Mouse (Mus musculus): ENCODE results near the gene Krt24. TPM values are rescaled to one million over a fixed set of nuclear protein-coding genes. Genes with fewer than 3 reads are reported as not detected.

The Krt24 gene
- polyA plus RNA-seq, 1 experiment from 2014 or later, result not detected

DNA sequence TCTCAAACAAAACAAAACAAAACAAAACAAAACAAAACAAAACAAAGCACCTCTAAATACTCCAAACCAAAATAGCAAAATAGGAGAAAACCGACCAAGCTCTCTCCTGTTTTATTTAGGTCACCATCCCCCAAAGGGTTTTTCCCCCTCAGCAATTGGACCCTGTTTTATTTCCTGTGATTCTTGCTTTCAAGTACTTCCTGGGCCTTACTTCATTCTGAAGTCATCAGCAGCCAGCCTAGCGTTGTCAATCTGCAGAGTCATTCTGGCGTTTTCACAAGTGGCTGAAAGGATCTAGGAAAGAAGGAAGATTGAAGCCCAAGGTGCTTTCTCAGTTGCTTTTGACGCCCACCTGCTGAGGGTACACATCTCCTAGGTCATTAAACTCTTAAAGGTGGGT, 1.7 kb downstream of the Krt24 start:
- no peak for ATAC-seq (ENCODE audit: borderline replicate concordance, extremely low read depth, low FRiP score, low TSS enrichment)
- 38% methylated on average over 4 of the region's 4 CpGs for WGBS

DNA sequence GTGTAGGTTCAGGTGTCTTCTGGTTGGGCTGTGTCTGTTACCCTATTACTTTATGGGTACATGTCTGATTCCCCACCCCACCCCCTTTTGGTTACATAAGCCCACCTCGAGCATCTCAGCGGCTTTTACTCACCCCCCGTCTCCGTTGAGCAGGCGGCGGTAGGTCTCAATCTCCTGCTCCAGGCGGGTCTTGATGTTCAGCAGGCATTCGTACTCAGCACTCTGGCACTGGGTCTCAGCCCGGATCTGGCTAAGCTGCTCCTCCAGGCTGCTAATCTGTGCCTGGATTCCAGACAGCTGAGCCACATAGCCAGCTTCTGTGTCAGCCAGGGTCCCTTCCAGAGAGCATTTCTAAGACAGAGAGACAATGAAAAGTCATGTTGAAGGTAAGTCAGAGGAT, 3.9 kb downstream of the Krt24 start:
- Histone ChIP-seq H3K9me3 (no peaks in the 10 kb centered on the region), H3K4me2 (no peak overlapping the region), H3K4me1 (no peaks in the 10 kb centered on the region), H3K27me3 (no peaks in the 10 kb centered on the region), H3K9ac (no peak overlapping the region), H3K27ac (no peak overlapping the region), H3K36me3 (no peaks in the 10 kb centered on the region), H3K4me3 (no peak overlapping the region)
- no peak for ATAC-seq (ENCODE audit: borderline replicate concordance, extremely low read depth, low FRiP score, low TSS enrichment)
- 75% methylated on average over 9 of the region's 9 CpGs for WGBS

More for the DNA sequence above, 1.7 kb downstream of the Krt24 start:
- Histone ChIP-seq H3K27ac (no peak overlapping the region), H3K4me3 (no peak overlapping the region), H3K4me2 (no peak overlapping the region), H3K4me1 (no peaks in the 10 kb centered on the region), H3K9me3 (no peaks in the 10 kb centered on the region), H3K9ac (no peak overlapping the region), H3K27me3 (no peaks in the 10 kb centered on the region), H3K36me3 (no peaks in the 10 kb centered on the region)

DNA sequence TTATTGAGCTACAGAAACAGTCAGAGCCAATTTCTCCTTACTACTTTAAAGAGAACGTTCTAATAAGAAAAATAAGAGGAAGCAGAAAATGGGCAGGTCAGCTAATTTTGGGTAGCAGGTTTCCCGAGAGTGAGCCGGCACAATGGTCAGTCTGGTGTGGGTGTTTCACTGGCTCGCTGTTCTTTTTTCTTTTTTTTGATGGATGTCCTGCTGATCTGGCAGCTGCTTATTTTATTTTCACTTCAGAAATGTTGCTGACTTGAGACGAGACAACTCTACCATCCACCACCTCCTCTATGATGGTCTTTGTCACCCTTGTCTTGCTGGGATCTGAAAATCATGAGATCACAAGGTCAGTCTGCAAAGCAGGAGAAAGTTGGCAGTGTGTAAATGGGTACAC, 5.1 kb downstream of the Krt24 start:
- Histone ChIP-seq H3K9me3 (no peaks in the 10 kb centered on the region), H3K9ac (no peak overlapping the region), H3K4me3 (no peak overlapping the region), H3K36me3 (no peaks in the 10 kb centered on the region), H3K4me1 (no peaks in the 10 kb centered on the region), H3K4me2 (no peak overlapping the region), H3K27ac (no peak overlapping the region), H3K27me3 (no peaks in the 10 kb centered on the region)
- ATAC-seq (ENCODE audit: borderline replicate concordance, extremely low read depth, low FRiP score, low TSS enrichment), result no peak
- 47% methylated on average over 5 of the region's 5 CpGs for WGBS

DNA sequence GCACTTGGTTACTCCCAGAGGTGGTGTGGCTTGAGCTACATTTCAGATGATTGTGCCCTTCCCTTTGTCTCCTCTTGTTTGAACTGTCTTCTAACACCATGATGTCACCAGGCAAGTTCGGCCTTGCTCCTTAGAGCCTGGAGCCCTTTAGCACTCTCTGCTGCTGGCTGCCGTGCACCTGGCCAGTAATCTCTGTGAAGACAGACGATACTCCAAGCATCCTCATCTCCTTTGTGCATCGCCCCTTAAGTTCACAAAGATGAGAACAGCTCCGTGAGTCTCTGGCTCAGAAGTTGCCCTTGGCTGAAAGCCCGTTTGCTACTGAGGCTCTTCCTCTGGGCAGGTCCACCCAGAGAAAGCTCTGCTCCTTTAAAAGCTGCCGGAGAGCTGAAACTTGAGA, 8.3 kb downstream of the Krt24 start:
- no peaks in the 10 kb centered on the region for H3K9me3 ChIP-seq
- H3K4me3 ChIP-seq, result no peak overlapping the region
- no peak overlapping the region for H3K27ac ChIP-seq
- no peak overlapping the region for H3K4me2 ChIP-seq
- WGBS, result 27% methylated on average over 7 of the region's 7 CpGs
- ATAC-seq (ENCODE audit: borderline replicate concordance, extremely low read depth, low FRiP score, low TSS enrichment), result no peak
- H3K36me3 ChIP-seq, result no peaks in the 10 kb centered on the region
- no peaks in the 10 kb centered on the region for H3K4me1 ChIP-seq
- no peaks in the 10 kb centered on the region for H3K27me3 ChIP-seq
- H3K9ac ChIP-seq, result no peak overlapping the region

DNA sequence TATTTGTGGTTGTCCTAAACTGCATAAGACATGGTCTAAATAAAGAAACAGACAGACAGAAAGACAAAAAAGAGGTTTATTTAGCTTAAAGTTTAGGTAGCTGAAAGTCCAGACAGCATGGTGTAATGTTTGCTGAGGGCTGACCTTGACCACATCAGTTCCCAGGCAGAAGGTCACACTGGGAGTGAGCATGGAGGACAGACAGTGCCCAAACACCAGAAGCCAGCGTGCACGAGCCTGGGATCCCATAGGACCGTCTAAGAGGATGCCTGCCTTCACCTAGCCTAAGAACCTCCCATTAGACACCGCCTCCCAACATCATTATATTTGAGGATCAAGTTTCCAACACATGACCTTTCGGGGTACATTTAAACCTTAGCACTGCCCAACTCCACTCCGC, 9.4 kb downstream of the Krt24 start:
- no peak overlapping the region for H3K4me3 ChIP-seq
- no peak overlapping the region for H3K27ac ChIP-seq
- H3K4me2 ChIP-seq, result no peak overlapping the region
- H3K9me3 ChIP-seq, result no peaks in the 10 kb centered on the region
- no peak for ATAC-seq (ENCODE audit: borderline replicate concordance, extremely low read depth, low FRiP score, low TSS enrichment)
- H3K36me3 ChIP-seq, result no peaks in the 10 kb centered on the region
- 56% methylated on average over 6 of the region's 6 CpGs for WGBS
- no peak overlapping the region for H3K9ac ChIP-seq
- no peaks in the 10 kb centered on the region for H3K27me3 ChIP-seq
- no peaks in the 10 kb centered on the region for H3K4me1 ChIP-seq

DNA sequence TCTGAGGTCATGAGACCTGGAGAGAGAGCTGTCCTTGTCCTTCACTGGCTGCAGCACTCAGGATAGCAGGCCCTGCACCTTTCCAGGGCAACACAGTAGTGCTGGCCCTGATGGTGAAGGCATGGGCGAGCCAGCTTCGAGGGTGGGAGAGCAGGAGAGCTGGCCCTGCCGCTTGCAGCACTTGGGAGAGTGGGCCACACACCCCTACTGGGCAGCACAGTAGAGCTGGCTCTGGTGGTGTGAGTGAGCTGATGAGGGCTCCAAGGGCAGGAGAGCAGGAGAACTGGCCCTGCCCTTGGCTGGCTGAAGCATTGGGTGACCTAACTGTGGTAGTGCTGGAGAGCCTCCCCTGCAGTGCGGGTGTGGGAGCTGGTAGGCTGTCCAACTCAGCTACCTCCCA, 12.3 kb downstream of the Krt24 start:
- Histone ChIP-seq H3K27ac (no peak overlapping the region), H3K4me2 (no peak overlapping the region), H3K27me3 (peaks cover 3% of the 10 kb centered on the region; the same call in 1 of the 2 replicates), H3K4me1 (no peaks in the 10 kb centered on the region), H3K4me3 (no peak overlapping the region), H3K36me3 (no peaks in the 10 kb centered on the region), H3K9ac (no peak overlapping the region), H3K9me3 (no peaks in the 10 kb centered on the region)
- 83% methylated on average over 4 of the region's 4 CpGs for WGBS
- no peak for ATAC-seq (ENCODE audit: borderline replicate concordance, extremely low read depth, low FRiP score, low TSS enrichment)

DNA sequence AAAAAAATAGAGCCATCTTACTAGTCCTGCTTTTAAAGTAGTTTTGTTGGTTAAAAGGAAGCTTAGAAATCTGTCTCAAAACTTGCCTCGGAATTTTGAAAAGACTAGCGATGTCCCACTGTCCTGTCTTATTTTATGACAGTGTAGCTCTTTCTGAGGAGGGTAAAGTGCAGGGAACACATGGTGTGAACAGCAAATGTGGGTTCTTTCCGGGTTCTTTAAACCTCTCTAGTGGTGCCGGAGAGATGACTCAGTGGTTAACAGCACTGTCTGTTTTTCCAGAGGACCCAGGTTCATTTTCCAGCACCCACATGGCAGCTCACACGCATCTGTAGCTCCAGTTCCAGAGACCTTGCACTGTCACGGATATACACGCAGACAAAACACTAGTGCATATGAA, 15.9 kb downstream of the Krt24 start:
- Histone ChIP-seq H3K9me3 (no peaks in the 10 kb centered on the region), H3K27me3 (peaks cover 3% of the 10 kb centered on the region; the same call in 1 of the 2 replicates), H3K9ac (no peak overlapping the region), H3K4me1 (no peaks in the 10 kb centered on the region), H3K27ac (no peak overlapping the region), H3K4me2 (no peak overlapping the region), H3K4me3 (no peak overlapping the region), H3K36me3 (no peaks in the 10 kb centered on the region)
- no peak for ATAC-seq (ENCODE audit: borderline replicate concordance, extremely low read depth, low FRiP score, low TSS enrichment)
- 67% methylated on average over 7 of the region's 7 CpGs for WGBS

- H3K4me2 ChIP-seq, result no peak overlapping the region
- H3K4me3 ChIP-seq, result no peak overlapping the region
- H3K4me1 ChIP-seq, result no peaks in the 10 kb centered on the region
- no peak overlapping the region for H3K9ac ChIP-seq
- 48% methylated on average over 9 of the region's 9 CpGs for WGBS
- peaks cover 3% of the 10 kb centered on the region; the same call in 1 of the 2 replicates for H3K27me3 ChIP-seq
- H3K27ac ChIP-seq, result 0 out of 2 replicates have a peak overlapping the region, but pooled peaks have one; percentile 3
- H3K9me3 ChIP-seq, result no peaks in the 10 kb centered on the region
- no peak for ATAC-seq (ENCODE audit: borderline replicate concordance, extremely low read depth, low FRiP score, low TSS enrichment)
- no peaks in the 10 kb centered on the region for H3K36me3 ChIP-seq
Observed at GRCm38 (mm10) chr11:99265796-99266195, 19.3 kb downstream of the Krt24 start.

DNA sequence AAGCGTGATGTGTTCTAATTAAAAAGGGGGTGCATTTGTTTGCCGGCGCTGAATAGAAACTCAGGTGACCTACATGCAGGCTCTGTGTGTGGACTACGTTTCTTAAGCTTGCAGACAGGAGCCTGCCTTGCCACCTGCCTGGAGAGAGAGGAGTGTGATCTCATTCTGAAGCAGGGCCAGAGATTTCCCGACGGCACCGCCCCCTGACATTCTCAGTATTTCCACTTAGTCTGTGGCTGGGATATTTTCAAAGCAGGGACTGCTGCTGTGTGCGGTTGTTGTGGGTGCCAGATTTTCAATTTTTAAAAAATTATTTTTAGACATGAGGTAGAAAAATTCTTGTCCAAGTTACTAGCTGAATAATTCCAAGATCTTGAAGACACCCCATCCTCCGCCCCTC, 19.8 kb downstream of the Krt24 start:
- Histone ChIP-seq H3K4me2 (no peak overlapping the region), H3K27ac (no peak overlapping the region), H3K36me3 (no peaks in the 10 kb centered on the region), H3K9me3 (no peaks in the 10 kb centered on the region), H3K9ac (no peak overlapping the region), H3K4me3 (no peak overlapping the region), H3K27me3 (peaks cover 3% of the 10 kb centered on the region; the same call in 1 of the 2 replicates), H3K4me1 (no peaks in the 10 kb centered on the region)
- no peak for ATAC-seq (ENCODE audit: borderline replicate concordance, extremely low read depth, low FRiP score, low TSS enrichment)
- 58% methylated on average over 9 of the region's 9 CpGs for WGBS

- no peaks in the 10 kb centered on the region for H3K9me3 ChIP-seq
- H3K36me3 ChIP-seq, result no peaks in the 10 kb centered on the region
- no peak overlapping the region for H3K4me2 ChIP-seq
- no peak for ATAC-seq (ENCODE audit: borderline replicate concordance, extremely low read depth, low FRiP score, low TSS enrichment)
- WGBS, result 61% methylated on average over 4 of the region's 4 CpGs
- no peak overlapping the region for H3K27ac ChIP-seq
- no peak overlapping the region for H3K4me3 ChIP-seq
- H3K4me1 ChIP-seq, result no peaks in the 10 kb centered on the region
- H3K27me3 ChIP-seq, result no peaks in the 10 kb centered on the region
- no peak overlapping the region for H3K9ac ChIP-seq
Observed at GRCm38 (mm10) chr11:99256213-99256612, 28.8 kb downstream of the Krt24 start.

GRCm38 (mm10) chr11:99255316-99255715, 29.7 kb downstream of the Krt24 start:
- Histone ChIP-seq H3K36me3 (no peaks in the 10 kb centered on the region), H3K27ac (no peak overlapping the region), H3K9me3 (no peaks in the 10 kb centered on the region), H3K4me2 (no peak overlapping the region), H3K4me3 (no peak overlapping the region), H3K9ac (no peak overlapping the region), H3K4me1 (no peaks in the 10 kb centered on the region), H3K27me3 (no peaks in the 10 kb centered on the region)
- no peak for ATAC-seq (ENCODE audit: borderline replicate concordance, extremely low read depth, low FRiP score, low TSS enrichment)
- 92% methylated on average over 8 of the region's 8 CpGs for WGBS

DNA sequence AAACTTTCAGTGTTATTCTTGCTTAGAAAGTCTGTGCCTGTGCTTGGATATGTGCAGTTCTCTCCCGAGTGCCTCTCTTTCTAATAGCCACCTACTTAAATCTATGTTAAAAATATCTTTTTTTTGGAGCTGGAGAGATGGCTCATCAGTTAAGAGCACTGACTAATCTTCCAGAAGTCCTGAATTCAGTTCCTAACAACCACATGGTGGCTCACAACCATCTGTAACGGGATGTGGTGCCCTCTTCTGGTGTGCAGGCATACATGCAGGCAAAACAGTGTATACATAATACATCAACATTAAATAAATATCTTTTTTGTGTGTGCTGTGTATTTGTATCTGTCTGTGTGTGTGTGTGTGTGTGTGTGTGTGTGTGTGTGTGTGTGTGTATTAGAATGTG, 31.2 kb downstream of the Krt24 start:
- Histone ChIP-seq H3K4me1 (no peaks in the 10 kb centered on the region), H3K4me2 (no peak overlapping the region), H3K27me3 (no peaks in the 10 kb centered on the region), H3K9ac (no peak overlapping the region), H3K4me3 (no peak overlapping the region), H3K36me3 (no peaks in the 10 kb centered on the region), H3K27ac (no peak overlapping the region), H3K9me3 (no peaks in the 10 kb centered on the region)
- ATAC-seq (ENCODE audit: borderline replicate concordance, extremely low read depth, low FRiP score, low TSS enrichment), result no peak
- 46% methylated on average over 2 of the region's 2 CpGs for WGBS

- ATAC-seq (ENCODE audit: borderline replicate concordance, extremely low read depth, low FRiP score, low TSS enrichment), result no peak
- no peaks in the 10 kb centered on the region for H3K27me3 ChIP-seq
- H3K9me3 ChIP-seq, result no peaks in the 10 kb centered on the region
- no peak overlapping the region for H3K27ac ChIP-seq
- no peak overlapping the region for H3K4me3 ChIP-seq
- no peaks in the 10 kb centered on the region for H3K4me1 ChIP-seq
- 72% methylated on average over 8 of the region's 8 CpGs for WGBS
- no peak overlapping the region for H3K4me2 ChIP-seq
- no peak overlapping the region for H3K9ac ChIP-seq
- H3K36me3 ChIP-seq, result no peaks in the 10 kb centered on the region
Observed at GRCm38 (mm10) chr11:99252671-99253070, 32.4 kb downstream of the Krt24 start.

Data from lung, embryonic 15.5 days (tissue).